Mouse (Mus musculus): Measurements from ENCODE around the gene Pkn1. TPM values are rescaled to one million over a fixed set of nuclear protein-coding genes. Genes with fewer than 3 reads are reported as not detected.
A peak's percentile ranks its signal among the peaks of the same experiment; 100 is the strongest.

The Pkn1 gene
- polyA plus RNA-seq, 1 experiment from 2014 or later = 37.0 TPM

DNA sequence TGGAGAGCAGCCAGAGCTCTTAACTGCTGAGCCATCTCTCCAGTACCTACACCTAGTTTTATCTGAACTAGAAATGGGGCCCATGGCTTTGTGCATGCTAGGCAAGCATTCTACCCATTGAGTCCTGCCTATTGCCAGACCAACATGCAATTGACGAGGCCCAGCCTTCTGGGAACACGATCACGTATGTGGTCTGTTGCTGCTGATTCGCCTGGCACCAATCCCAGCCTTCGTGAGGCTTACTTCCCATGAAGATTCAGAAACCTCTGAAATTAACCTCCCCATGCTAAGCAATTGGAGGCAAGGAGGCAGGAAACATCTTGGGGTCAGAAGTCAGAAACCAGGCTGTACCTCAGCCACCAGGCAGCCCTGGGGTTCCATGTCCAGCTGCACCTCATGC, 18.4 kb downstream of the Pkn1 start:
- H3K4me3 ChIP-seq (ENCODE audit: low read depth, low read length) = no peak overlapping the region
- ATAC-seq = no peak; the same call in 1 of the 2 replicates
- H3K4me1 ChIP-seq (replicated peaks; ENCODE audit: control insufficient read depth, insufficient read depth, low read length) = no peaks in the 10 kb centered on the region
- H3K27me3 ChIP-seq (replicated peaks; ENCODE audit: control insufficient read depth, insufficient read depth, low read length) = no peaks in the 10 kb centered on the region
- no peak overlapping the region for H3K9ac ChIP-seq (ENCODE audit: low read depth, low read length)
- H3K4me2 ChIP-seq (replicated peaks; ENCODE audit: low read depth) = no peak overlapping the region
- no peak overlapping the region for H3K27ac ChIP-seq (ENCODE audit: low read depth, low read length)
- no peak for TF ChIP-seq CTCF (IDR thresholded peaks at IDR 0.05; ENCODE audit: low read depth)
- peaks cover 93% of the 10 kb centered on the region for H3K36me3 ChIP-seq (ENCODE audit: control insufficient read depth, insufficient read depth)
- WGBS = 69% methylated on average over 5 of the region's 5 CpGs
- no peaks in the 10 kb centered on the region for H3K9me3 ChIP-seq (ENCODE audit: control insufficient read depth)

DNA sequence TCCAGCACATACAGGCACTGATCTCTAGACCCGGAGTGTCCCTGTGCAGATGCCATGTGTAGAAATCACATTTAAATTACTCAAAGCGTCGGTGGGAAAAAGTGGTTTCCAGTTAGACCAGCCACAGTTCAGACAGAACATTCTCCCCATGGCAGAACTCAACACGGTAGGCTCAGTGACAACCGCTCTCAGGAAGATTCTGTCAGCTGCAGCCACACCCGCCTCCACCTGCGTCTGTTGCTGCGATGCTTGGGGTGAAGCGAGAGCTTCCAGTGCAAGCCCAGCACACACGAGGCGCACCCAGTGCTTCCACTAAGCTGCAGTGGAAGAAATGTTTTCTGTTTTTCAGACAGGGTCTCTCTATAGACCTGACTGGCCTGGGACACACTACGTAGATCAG, 19.1 kb downstream of the Pkn1 start:
- no peak for TF ChIP-seq CTCF (IDR thresholded peaks at IDR 0.05; ENCODE audit: low read depth)
- H3K27me3 ChIP-seq (replicated peaks; ENCODE audit: control insufficient read depth, insufficient read depth, low read length) = no peaks in the 10 kb centered on the region
- no peak for ATAC-seq
- H3K36me3 ChIP-seq (ENCODE audit: control insufficient read depth, insufficient read depth) = peaks cover 92% of the 10 kb centered on the region
- no peak overlapping the region for H3K4me3 ChIP-seq (ENCODE audit: low read depth, low read length)
- no peak overlapping the region for H3K9ac ChIP-seq (ENCODE audit: low read depth, low read length)
- 89% methylated on average over 12 of the region's 12 CpGs for WGBS
- no peaks in the 10 kb centered on the region for H3K9me3 ChIP-seq (ENCODE audit: control insufficient read depth)
- H3K27ac ChIP-seq (ENCODE audit: low read depth, low read length) = no peak overlapping the region
- no peaks in the 10 kb centered on the region for H3K4me1 ChIP-seq (replicated peaks; ENCODE audit: control insufficient read depth, insufficient read depth, low read length)
- no peak overlapping the region for H3K4me2 ChIP-seq (replicated peaks; ENCODE audit: low read depth)

DNA sequence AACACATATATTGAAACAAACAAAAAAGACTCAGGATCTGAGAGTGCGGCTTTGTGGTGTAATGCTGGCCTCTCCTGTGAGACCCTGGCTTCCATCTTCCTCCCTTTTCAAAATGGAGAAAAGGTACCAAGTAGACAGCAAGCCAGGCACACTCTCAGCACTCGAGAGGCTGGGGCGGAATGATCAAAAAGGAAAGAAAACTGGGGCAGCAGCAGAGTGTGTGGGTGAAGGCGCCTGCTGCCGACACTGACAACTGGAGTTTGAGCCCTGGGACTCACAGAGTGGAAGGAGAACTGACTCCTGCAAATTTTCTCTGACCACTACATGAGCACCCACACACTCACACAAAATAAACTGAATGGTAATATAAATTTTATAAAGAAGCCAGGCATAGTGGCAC, 24.5 kb downstream of the Pkn1 start:
- Histone ChIP-seq H3K4me1 (replicated peaks; ENCODE audit: control insufficient read depth, insufficient read depth, low read length) (no peaks in the 10 kb centered on the region), H3K27me3 (replicated peaks; ENCODE audit: control insufficient read depth, insufficient read depth, low read length) (no peaks in the 10 kb centered on the region), H3K4me2 (replicated peaks; ENCODE audit: low read depth) (no peak overlapping the region), H3K36me3 (ENCODE audit: control insufficient read depth, insufficient read depth) (peaks cover 85% of the 10 kb centered on the region), H3K9ac (ENCODE audit: low read depth, low read length) (no peak overlapping the region), H3K27ac (ENCODE audit: low read depth, low read length) (no peak overlapping the region), H3K9me3 (ENCODE audit: control insufficient read depth) (no peaks in the 10 kb centered on the region), H3K4me3 (ENCODE audit: low read depth, low read length) (no peak overlapping the region)
- 86% methylated on average over 5 of the region's 5 CpGs for WGBS
- ATAC-seq = no peak
- no peak for TF ChIP-seq CTCF (IDR thresholded peaks at IDR 0.05; ENCODE audit: low read depth)

DNA sequence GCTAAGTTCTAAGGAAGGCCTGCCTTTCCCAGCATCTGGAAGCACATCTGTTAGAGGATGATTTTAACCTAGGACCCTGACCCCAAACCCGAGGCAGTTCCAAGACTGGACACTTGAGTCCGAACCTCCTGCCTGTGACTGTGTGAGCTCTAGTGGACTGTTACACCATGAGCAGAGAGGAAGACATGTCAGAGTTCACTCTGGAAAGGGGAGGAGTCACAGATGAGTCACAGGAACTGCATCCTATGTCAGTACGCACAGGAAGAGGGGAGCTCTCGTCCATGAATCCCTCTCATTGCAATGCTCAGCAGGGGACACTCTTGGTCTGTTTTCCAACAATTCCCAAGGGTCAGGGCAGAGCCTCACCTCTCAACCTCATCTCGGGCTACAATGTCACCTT, 26.0 kb downstream of the Pkn1 start:
- WGBS = 63% methylated on average over 5 of the region's 5 CpGs
- no peak for ATAC-seq

DNA sequence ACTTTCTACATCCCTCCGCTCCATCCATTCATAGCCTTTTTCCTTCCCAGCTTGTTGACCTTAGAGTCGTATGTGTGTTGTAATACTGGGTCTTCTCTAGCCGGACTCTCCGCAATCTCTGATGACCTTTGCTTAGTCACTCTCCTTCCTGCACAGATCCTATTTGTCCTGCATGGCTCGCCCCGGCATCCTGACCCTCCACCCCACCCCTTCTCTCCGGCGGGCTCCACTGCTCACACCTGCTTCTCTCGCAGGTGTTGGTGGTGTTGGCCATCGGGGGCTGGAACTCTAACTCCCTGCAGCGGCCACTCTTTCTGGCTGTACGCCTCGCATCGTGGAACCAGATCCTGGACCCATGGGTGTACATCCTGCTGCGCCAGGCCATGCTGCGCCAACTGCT, 30.0 kb downstream of the Pkn1 start:
- Histone ChIP-seq H3K9me3 (ENCODE audit: control insufficient read depth) (no peaks in the 10 kb centered on the region), H3K4me1 (replicated peaks; ENCODE audit: control insufficient read depth, insufficient read depth, low read length) (peaks cover 6% of the 10 kb centered on the region; the same call in 1 of the 2 replicates), H3K9ac (ENCODE audit: low read depth, low read length) (no peak overlapping the region), H3K4me2 (replicated peaks; ENCODE audit: low read depth) (peak overlapping the region; percentile 63), H3K27me3 (replicated peaks; ENCODE audit: control insufficient read depth, insufficient read depth, low read length) (no peaks in the 10 kb centered on the region), H3K36me3 (ENCODE audit: control insufficient read depth, insufficient read depth) (peaks cover 58% of the 10 kb centered on the region), H3K27ac (ENCODE audit: low read depth, low read length) (no peak overlapping the region), H3K4me3 (ENCODE audit: low read depth, low read length) (no peak overlapping the region; the same call in 1 of the 2 replicates)
- TF ChIP-seq CTCF (IDR thresholded peaks at IDR 0.05; ENCODE audit: low read depth) = no peak
- ATAC-seq = no peak
- WGBS = 68% methylated on average over 16 of the region's 16 CpGs

More for the DNA sequence above, 26.0 kb downstream of the Pkn1 start:
- H3K4me3 ChIP-seq (ENCODE audit: low read depth, low read length) = no peak overlapping the region
- peaks cover 76% of the 10 kb centered on the region for H3K36me3 ChIP-seq (ENCODE audit: control insufficient read depth, insufficient read depth)
- TF ChIP-seq CTCF (IDR thresholded peaks at IDR 0.05; ENCODE audit: low read depth) = no peak
- no peak overlapping the region for H3K9ac ChIP-seq (ENCODE audit: low read depth, low read length)
- no peak overlapping the region for H3K27ac ChIP-seq (ENCODE audit: low read depth, low read length)
- no peak overlapping the region for H3K4me2 ChIP-seq (replicated peaks; ENCODE audit: low read depth)
- no peaks in the 10 kb centered on the region for H3K27me3 ChIP-seq (replicated peaks; ENCODE audit: control insufficient read depth, insufficient read depth, low read length)
- H3K9me3 ChIP-seq (ENCODE audit: control insufficient read depth) = no peaks in the 10 kb centered on the region
- H3K4me1 ChIP-seq (replicated peaks; ENCODE audit: control insufficient read depth, insufficient read depth, low read length) = peaks cover 4% of the 10 kb centered on the region; the same call in 1 of the 2 replicates

DNA sequence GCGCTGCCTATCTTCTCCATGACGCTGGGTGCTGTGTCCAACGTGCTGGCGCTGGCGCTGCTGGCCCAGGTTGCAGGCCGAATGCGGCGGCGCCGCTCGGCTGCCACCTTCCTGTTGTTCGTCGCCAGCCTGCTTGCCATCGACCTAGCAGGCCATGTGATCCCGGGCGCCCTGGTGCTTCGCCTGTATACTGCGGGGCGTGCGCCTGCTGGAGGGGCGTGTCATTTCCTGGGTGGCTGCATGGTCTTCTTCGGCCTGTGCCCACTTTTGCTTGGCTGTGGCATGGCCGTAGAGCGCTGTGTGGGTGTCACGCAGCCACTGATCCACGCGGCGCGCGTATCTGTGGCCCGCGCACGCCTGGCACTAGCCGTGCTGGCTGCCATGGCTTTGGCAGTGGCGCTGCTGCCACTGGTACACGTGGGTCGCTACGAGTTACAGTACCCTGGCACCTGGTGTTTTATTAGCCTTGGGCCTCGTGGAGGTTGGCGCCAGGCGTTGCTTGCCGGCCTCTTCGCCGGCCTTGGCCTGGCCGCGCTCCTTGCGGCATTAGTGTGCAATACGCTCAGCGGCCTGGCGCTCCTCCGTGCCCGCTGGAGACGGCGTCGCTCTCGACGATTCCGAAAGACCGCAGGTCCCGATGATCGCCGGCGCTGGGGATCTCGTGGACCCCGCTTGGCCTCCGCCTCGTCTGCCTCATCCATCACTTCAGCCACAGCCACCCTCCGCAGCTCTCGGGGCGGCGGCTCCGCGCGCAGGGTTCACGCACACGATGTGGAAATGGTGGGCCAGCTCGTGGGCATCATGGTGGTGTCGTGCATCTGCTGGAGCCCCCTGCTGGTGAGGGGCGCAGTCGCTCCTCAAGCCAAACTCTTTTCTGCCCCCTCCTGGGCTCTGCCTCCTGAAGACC, 30.7 kb downstream of the Pkn1 start:
- Histone ChIP-seq H3K4me3 (ENCODE audit: low read depth, low read length) (peak overlapping the region; percentile 26), H3K4me1 (replicated peaks; ENCODE audit: control insufficient read depth, insufficient read depth, low read length) (peaks cover 6% of the 10 kb centered on the region; the same call in 1 of the 2 replicates), H3K27ac (ENCODE audit: low read depth, low read length) (no peak overlapping the region), H3K27me3 (replicated peaks; ENCODE audit: control insufficient read depth, insufficient read depth, low read length) (no peaks in the 10 kb centered on the region), H3K9me3 (ENCODE audit: control insufficient read depth) (no peaks in the 10 kb centered on the region), H3K9ac (ENCODE audit: low read depth, low read length) (0 out of 2 replicates have a peak overlapping the region, but pooled peaks have one; percentile 34), H3K36me3 (ENCODE audit: control insufficient read depth, insufficient read depth) (peaks cover 53% of the 10 kb centered on the region), H3K4me2 (replicated peaks; ENCODE audit: low read depth) (peak overlapping the region; percentile 63)
- ATAC-seq = peak; percentile 46
- TF ChIP-seq CTCF (IDR thresholded peaks at IDR 0.05; ENCODE audit: low read depth) = peak; percentile 91
- 25% methylated on average over 80 of the region's 80 CpGs for WGBS

Measured in intestine, postnatal 0 days (tissue).